Mouse (Mus musculus) liver, adult 2 months (tissue): ENCODE data around the gene Capza1.

Experiments
- CTCF ChIP-seq: fragments of 200-500 bp; IDR thresholded peaks from 2 replicates; pipeline ENCODE4 v1.5.1; 2011; ENCODE audit warnings: low read depth, low read length, control low read depth
- POLR2A ChIP-seq: fragments of 200-500 bp; IDR thresholded peaks from 2 replicates; pipeline ENCODE4 v1.6.1; 2011; ENCODE audit warnings: low read length, control low read depth; ENCODE audit not compliant: insufficient read depth; ENCODE audit errors: extremely low read depth

- TF ChIP-seq POLR2A (no peak), CTCF (no peak)
Observed at GRCm38 (mm10) chr3:104822413-104822812, 41.9 kb downstream of the Capza1 start.
